Mouse (Mus musculus): Measurements from ENCODE around the gene Nup54. TPM values are rescaled to one million over a fixed set of nuclear protein-coding genes. Genes with fewer than 3 reads are reported as not detected.

Gene Nup54
- polyA plus RNA-seq, 1 experiment from 2014 or later = 67.0 TPM

- H3K27ac ChIP-seq (ENCODE audit: low read depth, low read length) = no peak overlapping the region
- H3K9me3 ChIP-seq (ENCODE audit: control insufficient read depth, low read length) = no peaks in the 10 kb centered on the region
- 83% methylated on average over 9 of the region's 9 CpGs for WGBS
- no peaks in the 10 kb centered on the region for H3K27me3 ChIP-seq (ENCODE audit: control insufficient read depth, insufficient read depth, low read length)
- H3K4me1 ChIP-seq (ENCODE audit: control insufficient read depth, insufficient read depth, low read length) = no peaks in the 10 kb centered on the region
- H3K36me3 ChIP-seq (ENCODE audit: control insufficient read depth, insufficient read depth, low read length) = no peaks in the 10 kb centered on the region; the same call in 1 of the 2 replicates
- no peak overlapping the region; the same call in 1 of the 2 replicates for H3K9ac ChIP-seq (ENCODE audit: low read length)
- ATAC-seq (ENCODE audit: insufficient read depth, low FRiP score, low TSS enrichment) (no peak), DNase-seq (ENCODE audit: low spot score) (no peak)
- no peak overlapping the region for H3K4me2 ChIP-seq (ENCODE audit: low read depth)
- no peak overlapping the region for H3K4me3 ChIP-seq (ENCODE audit: low read depth, low read length)
Measured at GRCm38 (mm10) chr5:92409361-92410155, 25.5 kb downstream of the Nup54 start.

- Histone ChIP-seq H3K27ac (ENCODE audit: low read depth, low read length) (no peak overlapping the region), H3K9ac (ENCODE audit: low read length) (no peak overlapping the region; the same call in 1 of the 2 replicates), H3K36me3 (ENCODE audit: control insufficient read depth, insufficient read depth, low read length) (no peaks in the 10 kb centered on the region), H3K9me3 (ENCODE audit: control insufficient read depth, low read length) (no peaks in the 10 kb centered on the region), H3K4me2 (ENCODE audit: low read depth) (no peak overlapping the region), H3K4me3 (ENCODE audit: low read depth, low read length) (no peak overlapping the region), H3K27me3 (ENCODE audit: control insufficient read depth, insufficient read depth, low read length) (no peaks in the 10 kb centered on the region), H3K4me1 (ENCODE audit: control insufficient read depth, insufficient read depth, low read length) (peaks cover 3% of the 10 kb centered on the region; the same call in 1 of the 2 replicates)
- WGBS = 14% methylated on average over 2 of the region's 2 CpGs
- 0 out of 2 replicates have a peak, but pooled peaks have one; percentile 23 for ATAC-seq (ENCODE audit: insufficient read depth, low FRiP score, low TSS enrichment)
- no peak for DNase-seq (ENCODE audit: low spot score)
Measured at GRCm38 (mm10) chr5:92404400-92404678, 30.7 kb downstream of the Nup54 start.

GRCm38 (mm10) chr5:92403562-92404399 lies 31.2 kb downstream of the Nup54 start:
- H3K9ac ChIP-seq (ENCODE audit: low read length) = no peak overlapping the region; the same call in 1 of the 2 replicates
- 43% methylated on average over 10 of the region's 10 CpGs for WGBS
- H3K4me2 ChIP-seq (ENCODE audit: low read depth) = no peak overlapping the region
- DNase-seq (ENCODE audit: low spot score) (peak; percentile 36), ATAC-seq (ENCODE audit: insufficient read depth, low FRiP score, low TSS enrichment) (no peak)
- H3K9me3 ChIP-seq (ENCODE audit: control insufficient read depth, low read length) = no peaks in the 10 kb centered on the region
- no peaks in the 10 kb centered on the region for H3K36me3 ChIP-seq (ENCODE audit: control insufficient read depth, insufficient read depth, low read length)
- no peak overlapping the region for H3K27ac ChIP-seq (ENCODE audit: low read depth, low read length)
- H3K4me1 ChIP-seq (ENCODE audit: control insufficient read depth, insufficient read depth, low read length) = peaks cover 3% of the 10 kb centered on the region; the same call in 1 of the 2 replicates
- H3K27me3 ChIP-seq (ENCODE audit: control insufficient read depth, insufficient read depth, low read length) = no peaks in the 10 kb centered on the region
- no peak overlapping the region for H3K4me3 ChIP-seq (ENCODE audit: low read depth, low read length)

- ATAC-seq (ENCODE audit: insufficient read depth, low FRiP score, low TSS enrichment) (no peak), DNase-seq (ENCODE audit: low spot score) (no peak)
- Histone ChIP-seq H3K9me3 (ENCODE audit: control insufficient read depth, low read length) (no peaks in the 10 kb centered on the region), H3K4me2 (ENCODE audit: low read depth) (no peak overlapping the region), H3K4me3 (ENCODE audit: low read depth, low read length) (no peak overlapping the region), H3K27me3 (ENCODE audit: control insufficient read depth, insufficient read depth, low read length) (no peaks in the 10 kb centered on the region), H3K27ac (ENCODE audit: low read depth, low read length) (no peak overlapping the region), H3K4me1 (ENCODE audit: control insufficient read depth, insufficient read depth, low read length) (peaks cover 3% of the 10 kb centered on the region; the same call in 1 of the 2 replicates), H3K9ac (ENCODE audit: low read length) (no peak overlapping the region), H3K36me3 (ENCODE audit: control insufficient read depth, insufficient read depth, low read length) (no peaks in the 10 kb centered on the region)
- WGBS = 80% methylated on average over 9 of the region's 9 CpGs
Measured at GRCm38 (mm10) chr5:92402816-92403215, 32.2 kb downstream of the Nup54 start.

- Histone ChIP-seq H3K36me3 (ENCODE audit: control insufficient read depth, insufficient read depth, low read length) (no peaks in the 10 kb centered on the region), H3K9me3 (ENCODE audit: control insufficient read depth, low read length) (no peaks in the 10 kb centered on the region), H3K4me2 (ENCODE audit: low read depth) (no peak overlapping the region), H3K4me1 (ENCODE audit: control insufficient read depth, insufficient read depth, low read length) (no peaks in the 10 kb centered on the region), H3K27me3 (ENCODE audit: control insufficient read depth, insufficient read depth, low read length) (peaks cover 4% of the 10 kb centered on the region), H3K27ac (ENCODE audit: low read depth, low read length) (no peak overlapping the region), H3K9ac (ENCODE audit: low read length) (no peak overlapping the region), H3K4me3 (ENCODE audit: low read depth, low read length) (no peak overlapping the region)
- 22% methylated on average over 5 of the region's 5 CpGs for WGBS
- peak; percentile 81 for DNase-seq (ENCODE audit: low spot score)
- ATAC-seq (ENCODE audit: insufficient read depth, low FRiP score, low TSS enrichment) = peak; percentile 85
Measured at GRCm38 (mm10) chr5:92398153-92398552, 36.9 kb downstream of the Nup54 start.

GRCm38 (mm10) chr5:92396476-92396875 lies 38.5 kb downstream of the Nup54 start:
- 88% methylated on average over 6 of the region's 6 CpGs for WGBS
- no peak overlapping the region for H3K4me3 ChIP-seq (ENCODE audit: low read depth, low read length)
- ATAC-seq (ENCODE audit: insufficient read depth, low FRiP score, low TSS enrichment) (no peak), DNase-seq (ENCODE audit: low spot score) (no peak)
- H3K9me3 ChIP-seq (ENCODE audit: control insufficient read depth, low read length) = no peaks in the 10 kb centered on the region
- H3K27me3 ChIP-seq (ENCODE audit: control insufficient read depth, insufficient read depth, low read length) = peaks cover 13% of the 10 kb centered on the region
- H3K9ac ChIP-seq (ENCODE audit: low read length) = no peak overlapping the region
- no peaks in the 10 kb centered on the region for H3K36me3 ChIP-seq (ENCODE audit: control insufficient read depth, insufficient read depth, low read length)
- H3K4me1 ChIP-seq (ENCODE audit: control insufficient read depth, insufficient read depth, low read length) = no peaks in the 10 kb centered on the region
- no peak overlapping the region for H3K4me2 ChIP-seq (ENCODE audit: low read depth)
- H3K27ac ChIP-seq (ENCODE audit: low read depth, low read length) = no peak overlapping the region

GRCm38 (mm10) chr5:92395764-92396163 lies 39.3 kb downstream of the Nup54 start:
- Histone ChIP-seq H3K4me1 (ENCODE audit: control insufficient read depth, insufficient read depth, low read length) (no peaks in the 10 kb centered on the region), H3K9ac (ENCODE audit: low read length) (no peak overlapping the region), H3K27me3 (ENCODE audit: control insufficient read depth, insufficient read depth, low read length) (peaks cover 18% of the 10 kb centered on the region), H3K36me3 (ENCODE audit: control insufficient read depth, insufficient read depth, low read length) (no peaks in the 10 kb centered on the region), H3K4me3 (ENCODE audit: low read depth, low read length) (no peak overlapping the region), H3K4me2 (ENCODE audit: low read depth) (no peak overlapping the region), H3K9me3 (ENCODE audit: control insufficient read depth, low read length) (no peaks in the 10 kb centered on the region), H3K27ac (ENCODE audit: low read depth, low read length) (no peak overlapping the region)
- no peak for DNase-seq (ENCODE audit: low spot score)
- no peak for ATAC-seq (ENCODE audit: insufficient read depth, low FRiP score, low TSS enrichment)
- 85% methylated on average over 3 of the region's 3 CpGs for WGBS

GRCm38 (mm10) chr5:92393863-92394262 lies 41.2 kb downstream of the Nup54 start:
- H3K27me3 ChIP-seq (ENCODE audit: control insufficient read depth, insufficient read depth, low read length) = peaks cover 18% of the 10 kb centered on the region
- H3K4me2 ChIP-seq (ENCODE audit: low read depth) = no peak overlapping the region
- no peaks in the 10 kb centered on the region for H3K36me3 ChIP-seq (ENCODE audit: control insufficient read depth, insufficient read depth, low read length)
- ATAC-seq (ENCODE audit: insufficient read depth, low FRiP score, low TSS enrichment) = no peak
- H3K27ac ChIP-seq (ENCODE audit: low read depth, low read length) = no peak overlapping the region
- no peak overlapping the region for H3K9ac ChIP-seq (ENCODE audit: low read length)
- H3K4me1 ChIP-seq (ENCODE audit: control insufficient read depth, insufficient read depth, low read length) = no peaks in the 10 kb centered on the region
- WGBS = 71% methylated on average over 10 of the region's 10 CpGs
- no peaks in the 10 kb centered on the region for H3K9me3 ChIP-seq (ENCODE audit: control insufficient read depth, low read length)
- no peak overlapping the region for H3K4me3 ChIP-seq (ENCODE audit: low read depth, low read length)
- no peak for DNase-seq (ENCODE audit: low spot score)

Measured in neural tube, embryonic 11.5 days (tissue).